Mouse (Mus musculus): ENCODE data around the gene Esrrb. TPM values are rescaled to one million over a fixed set of nuclear protein-coding genes. Genes with fewer than 3 reads are reported as not detected.

Gene Esrrb
- not detected in 2 replicates for polyA plus RNA-seq (2012; ENCODE audit: insufficient read depth, insufficient read length, missing spikeins)

DNA sequence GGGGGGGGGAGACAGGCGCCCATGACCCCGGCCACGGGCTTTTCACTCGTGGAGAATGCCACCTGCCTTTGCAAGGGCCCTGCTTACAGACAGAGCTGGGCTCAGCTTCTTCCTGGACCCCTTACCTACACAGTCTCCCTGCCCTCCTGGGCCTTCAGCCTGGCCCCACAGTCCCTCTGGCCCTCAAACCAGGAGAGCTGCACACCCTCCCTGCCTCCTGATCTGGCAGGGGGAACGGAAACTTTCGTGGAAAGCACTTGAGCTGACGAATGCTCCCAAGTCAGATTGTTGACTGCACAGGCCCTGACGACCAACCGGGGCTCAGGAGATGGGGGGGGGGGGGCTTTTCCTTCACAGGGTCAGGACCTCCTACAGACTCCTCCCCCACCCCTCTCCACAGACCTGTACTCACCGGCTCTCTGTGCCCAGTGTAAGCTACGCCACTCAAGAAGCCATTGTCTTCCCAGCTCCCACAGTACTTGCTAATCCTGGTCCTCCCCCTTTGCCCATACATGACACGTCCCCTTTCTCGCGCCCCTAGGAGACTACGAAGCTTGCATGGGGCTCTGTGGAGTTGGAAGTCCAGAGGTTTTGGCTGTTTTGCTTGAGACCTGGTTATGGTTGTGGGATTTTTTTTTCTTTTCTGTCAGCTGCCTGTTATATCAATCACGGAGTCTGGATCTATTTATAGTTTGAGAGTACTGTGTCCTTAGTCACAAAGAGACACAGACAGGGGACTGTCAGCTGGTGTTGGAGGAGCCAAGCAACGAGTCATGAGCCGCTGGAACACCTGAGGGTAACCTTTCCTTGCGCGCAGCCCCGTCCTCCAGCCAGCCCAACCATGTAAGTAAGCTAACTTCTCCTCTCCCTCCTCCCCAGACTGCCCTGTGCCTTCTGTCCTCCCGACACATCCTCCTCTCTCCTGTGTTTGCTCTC lies at the start of gene Esrrb:
TSS of gene Esrrb (plus strand) at position 422 of the 936 bp plus-strand sequence.
- TF ChIP-seq CTCF (IDR thresholded peaks at IDR 0.05; ENCODE audit: low read depth, low read length) (no peak), POLR2A (IDR thresholded peaks at IDR 0.05; ENCODE audit: borderline replicate concordance, low read depth, low read length) (no peak)
- Histone ChIP-seq H3K4me3 (ENCODE audit: insufficient read depth, low read length) (no peak within 1 kb of the TSS), H3K27ac (ENCODE audit: insufficient read depth, low read depth, low read length) (no peak within 1 kb of the TSS), H3K4me1 (ENCODE audit: control insufficient read depth, insufficient read depth, low read length) (no peaks in the 10 kb centered on the region)

DNA sequence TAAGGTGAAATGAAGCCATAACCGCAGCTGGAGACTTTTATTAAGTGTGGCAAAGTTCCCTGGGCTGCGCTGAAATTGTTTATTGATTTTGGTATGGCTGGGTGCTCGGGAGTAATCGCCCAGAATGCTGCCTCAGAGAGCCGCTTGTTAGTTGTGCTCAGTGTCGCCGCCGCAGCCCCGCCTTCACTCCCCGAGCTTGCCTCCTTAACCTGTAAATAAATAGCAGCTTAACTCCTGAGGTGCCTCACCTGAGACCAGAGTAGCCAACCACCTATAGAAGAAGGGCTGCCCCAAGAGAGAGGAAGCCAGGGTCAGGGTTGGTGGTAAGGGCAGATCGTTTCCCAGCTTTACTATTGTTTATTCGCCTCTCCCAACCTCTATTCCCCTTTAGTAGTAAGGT lies 40.3 kb upstream of the Esrrb start:
- Histone ChIP-seq H3K4me1 (ENCODE audit: control insufficient read depth, insufficient read depth, low read length) (no peaks in the 10 kb centered on the region), H3K27ac (ENCODE audit: insufficient read depth, low read depth, low read length) (no peak overlapping the region), H3K4me3 (ENCODE audit: insufficient read depth, low read length) (no peak overlapping the region)
- no peak for TF ChIP-seq CTCF (IDR thresholded peaks at IDR 0.05; ENCODE audit: low read depth, low read length)
- no peak for TF ChIP-seq POLR2A (IDR thresholded peaks at IDR 0.05; ENCODE audit: borderline replicate concordance, low read depth, low read length)

DNA sequence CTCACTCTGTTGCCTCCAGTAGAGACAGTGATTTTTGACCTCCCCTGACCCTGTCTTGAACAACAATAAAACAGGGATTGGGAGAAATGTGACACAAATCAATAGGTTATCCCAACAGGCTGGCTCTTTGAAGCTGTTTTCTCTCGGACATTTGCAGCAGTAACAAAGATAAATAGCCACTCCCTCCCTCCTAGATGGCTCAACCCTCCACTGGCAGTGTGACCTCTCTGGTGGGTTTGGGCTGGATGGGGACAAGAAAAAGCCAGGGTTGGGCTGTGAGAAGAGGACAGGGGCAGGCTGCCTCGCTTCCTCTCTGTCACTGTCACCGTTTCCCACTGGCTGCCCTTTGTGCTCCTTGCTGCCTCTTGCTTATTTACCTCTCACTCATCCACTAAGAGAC lies 36.6 kb upstream of the Esrrb start:
- Histone ChIP-seq H3K4me1 (ENCODE audit: control insufficient read depth, insufficient read depth, low read length) (no peaks in the 10 kb centered on the region), H3K4me3 (ENCODE audit: insufficient read depth, low read length) (no peak overlapping the region), H3K27ac (ENCODE audit: insufficient read depth, low read depth, low read length) (no peak overlapping the region)
- TF ChIP-seq POLR2A (IDR thresholded peaks at IDR 0.05; ENCODE audit: borderline replicate concordance, low read depth, low read length) (no peak), CTCF (IDR thresholded peaks at IDR 0.05; ENCODE audit: low read depth, low read length) (no peak)

DNA sequence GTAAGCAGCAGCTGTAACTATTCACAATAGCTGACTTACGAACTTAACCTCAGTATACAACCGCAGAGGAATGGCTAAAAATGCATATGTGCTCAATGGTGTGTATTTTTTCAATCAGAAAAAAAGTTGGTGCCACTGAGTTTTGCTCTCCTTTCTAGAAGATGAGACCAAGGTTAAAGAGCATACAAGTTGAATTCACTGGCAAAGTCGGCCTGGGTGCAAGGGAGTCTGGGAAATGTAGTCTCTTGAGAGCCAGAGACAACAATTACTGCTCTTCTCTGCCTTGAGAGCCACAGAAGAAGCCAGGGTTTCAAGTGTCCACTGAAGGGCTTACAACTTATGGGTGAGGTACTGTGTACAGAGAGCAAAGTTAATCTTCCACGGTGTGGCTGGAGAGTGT lies 31.1 kb upstream of the Esrrb start:
- H3K27ac ChIP-seq (ENCODE audit: insufficient read depth, low read depth, low read length): no peak overlapping the region
- no peak overlapping the region for H3K4me3 ChIP-seq (ENCODE audit: insufficient read depth, low read length)
- H3K4me1 ChIP-seq (ENCODE audit: control insufficient read depth, insufficient read depth, low read length): no peaks in the 10 kb centered on the region
- no peak for TF ChIP-seq CTCF (IDR thresholded peaks at IDR 0.05; ENCODE audit: low read depth, low read length)
- no peak for TF ChIP-seq POLR2A (IDR thresholded peaks at IDR 0.05; ENCODE audit: borderline replicate concordance, low read depth, low read length)

DNA sequence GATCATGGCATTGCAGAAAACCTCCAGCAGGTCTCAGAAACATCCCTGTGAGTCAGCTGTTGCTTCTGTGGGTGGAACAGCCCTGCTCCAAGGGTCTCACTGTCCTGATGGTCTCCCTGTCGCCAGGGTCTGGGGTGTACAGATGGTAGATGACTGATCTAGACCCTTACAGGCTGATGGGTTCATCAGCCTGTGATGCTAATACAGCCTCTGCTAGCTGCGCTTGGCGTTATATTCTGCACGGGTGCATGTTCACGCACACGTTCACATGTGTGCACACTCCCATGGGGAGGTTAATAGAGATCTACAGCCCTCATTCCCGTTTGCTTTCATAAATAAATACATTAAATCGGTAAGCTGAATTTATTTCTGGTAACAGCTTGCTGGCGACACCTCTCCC lies 30.2 kb upstream of the Esrrb start:
- Histone ChIP-seq H3K27ac (ENCODE audit: insufficient read depth, low read depth, low read length) (no peak overlapping the region), H3K4me1 (ENCODE audit: control insufficient read depth, insufficient read depth, low read length) (no peaks in the 10 kb centered on the region), H3K4me3 (ENCODE audit: insufficient read depth, low read length) (no peak overlapping the region)
- no peak for TF ChIP-seq CTCF (IDR thresholded peaks at IDR 0.05; ENCODE audit: low read depth, low read length)
- TF ChIP-seq POLR2A (IDR thresholded peaks at IDR 0.05; ENCODE audit: borderline replicate concordance, low read depth, low read length): no peak

DNA sequence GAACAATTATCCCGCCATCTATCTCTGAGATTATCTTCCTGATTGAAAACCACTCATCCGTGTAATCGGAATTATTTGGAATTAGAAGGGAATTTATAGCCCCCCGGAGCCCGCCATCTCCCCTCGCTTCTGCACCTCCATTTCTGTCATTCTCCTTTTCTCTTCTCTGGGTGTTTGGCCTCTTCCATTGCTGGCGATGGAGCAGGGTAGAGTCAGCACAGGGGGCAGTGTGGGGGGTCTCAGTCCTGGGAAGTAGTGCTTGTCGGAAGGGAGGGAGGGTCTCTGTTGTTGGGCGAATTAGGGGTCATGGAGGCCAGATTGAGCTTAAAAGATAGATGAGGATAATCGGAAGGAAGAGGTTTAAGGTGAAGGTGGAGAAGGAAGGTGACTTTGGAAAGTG lies 29.7 kb upstream of the Esrrb start:
- H3K27ac ChIP-seq (ENCODE audit: insufficient read depth, low read depth, low read length): no peak overlapping the region
- H3K4me1 ChIP-seq (ENCODE audit: control insufficient read depth, insufficient read depth, low read length): no peaks in the 10 kb centered on the region
- H3K4me3 ChIP-seq (ENCODE audit: insufficient read depth, low read length): no peak overlapping the region
- no peak for TF ChIP-seq POLR2A (IDR thresholded peaks at IDR 0.05; ENCODE audit: borderline replicate concordance, low read depth, low read length)
- no peak for TF ChIP-seq CTCF (IDR thresholded peaks at IDR 0.05; ENCODE audit: low read depth, low read length)

DNA sequence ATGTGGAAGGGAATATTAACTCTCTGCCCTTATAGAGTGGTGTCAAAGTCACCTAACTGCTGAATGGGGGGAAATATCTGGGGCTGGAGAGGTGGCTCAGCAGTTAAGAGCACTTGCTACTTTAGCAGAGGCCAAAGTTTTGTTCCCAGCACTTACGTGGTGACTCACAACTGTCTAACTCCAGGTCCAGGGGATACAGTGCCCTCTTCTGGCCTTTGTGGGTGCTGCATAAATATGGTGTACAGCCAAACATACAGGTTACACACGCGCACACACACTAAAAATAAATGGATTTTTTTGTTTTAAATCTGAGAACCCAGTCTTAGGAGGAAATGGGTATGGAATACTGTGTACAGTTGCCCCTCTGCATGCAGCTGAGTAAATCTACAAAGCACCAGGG lies 24.7 kb upstream of the Esrrb start:
- Histone ChIP-seq H3K4me3 (ENCODE audit: insufficient read depth, low read length) (no peak overlapping the region), H3K27ac (ENCODE audit: insufficient read depth, low read depth, low read length) (no peak overlapping the region), H3K4me1 (ENCODE audit: control insufficient read depth, insufficient read depth, low read length) (no peaks in the 10 kb centered on the region)
- TF ChIP-seq CTCF (IDR thresholded peaks at IDR 0.05; ENCODE audit: low read depth, low read length) (peak; percentile 6; the same call in 1 of the 2 replicates), POLR2A (IDR thresholded peaks at IDR 0.05; ENCODE audit: borderline replicate concordance, low read depth, low read length) (no peak)

DNA sequence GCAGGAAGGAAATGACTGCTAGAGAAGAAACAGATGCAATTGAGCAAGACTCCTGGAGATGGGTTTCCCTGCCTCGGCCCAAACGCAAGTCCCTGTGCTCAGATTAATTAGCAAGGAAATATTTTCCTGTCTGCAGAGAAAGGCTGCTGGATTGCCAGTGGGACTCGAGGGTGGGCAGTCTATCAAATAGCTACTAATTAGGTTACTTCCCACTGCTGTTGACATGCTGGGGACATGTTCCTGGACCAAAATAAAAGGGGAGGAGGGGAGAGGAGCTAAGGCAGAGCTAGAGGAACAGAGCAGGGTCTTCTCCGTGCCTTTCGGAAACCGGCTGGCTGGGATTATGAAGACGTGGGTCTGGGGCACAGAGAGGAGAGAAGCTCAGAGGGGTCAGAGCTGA lies 24.0 kb upstream of the Esrrb start:
- Histone ChIP-seq H3K4me1 (ENCODE audit: control insufficient read depth, insufficient read depth, low read length) (no peaks in the 10 kb centered on the region), H3K27ac (ENCODE audit: insufficient read depth, low read depth, low read length) (no peak overlapping the region), H3K4me3 (ENCODE audit: insufficient read depth, low read length) (no peak overlapping the region)
- TF ChIP-seq CTCF (IDR thresholded peaks at IDR 0.05; ENCODE audit: low read depth, low read length) (no peak), POLR2A (IDR thresholded peaks at IDR 0.05; ENCODE audit: borderline replicate concordance, low read depth, low read length) (no peak)

DNA sequence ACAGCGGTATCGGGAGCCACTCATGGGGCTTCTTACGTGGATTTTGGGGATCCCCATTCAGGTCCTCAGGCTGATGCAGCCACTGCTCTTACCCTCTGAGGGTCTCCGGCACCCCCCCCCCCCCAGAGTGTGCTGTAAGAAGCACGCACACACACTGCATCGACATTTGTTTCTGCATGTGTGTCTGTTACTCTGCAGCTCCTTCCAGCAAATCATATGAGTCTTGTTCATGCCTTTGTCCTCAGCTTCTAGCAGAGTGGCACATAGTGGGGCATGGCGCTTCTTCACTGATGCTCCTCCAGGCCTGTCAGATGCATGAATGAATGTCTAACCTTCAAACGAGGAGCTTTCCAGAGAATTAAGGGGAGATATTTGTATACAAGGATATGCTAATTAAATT lies 11.4 kb upstream of the Esrrb start:
- no peak for TF ChIP-seq CTCF (IDR thresholded peaks at IDR 0.05; ENCODE audit: low read depth, low read length)
- TF ChIP-seq POLR2A (IDR thresholded peaks at IDR 0.05; ENCODE audit: borderline replicate concordance, low read depth, low read length): no peak
- Histone ChIP-seq H3K27ac (ENCODE audit: insufficient read depth, low read depth, low read length) (no peak overlapping the region), H3K4me1 (ENCODE audit: control insufficient read depth, insufficient read depth, low read length) (no peaks in the 10 kb centered on the region), H3K4me3 (ENCODE audit: insufficient read depth, low read length) (no peak overlapping the region)

DNA sequence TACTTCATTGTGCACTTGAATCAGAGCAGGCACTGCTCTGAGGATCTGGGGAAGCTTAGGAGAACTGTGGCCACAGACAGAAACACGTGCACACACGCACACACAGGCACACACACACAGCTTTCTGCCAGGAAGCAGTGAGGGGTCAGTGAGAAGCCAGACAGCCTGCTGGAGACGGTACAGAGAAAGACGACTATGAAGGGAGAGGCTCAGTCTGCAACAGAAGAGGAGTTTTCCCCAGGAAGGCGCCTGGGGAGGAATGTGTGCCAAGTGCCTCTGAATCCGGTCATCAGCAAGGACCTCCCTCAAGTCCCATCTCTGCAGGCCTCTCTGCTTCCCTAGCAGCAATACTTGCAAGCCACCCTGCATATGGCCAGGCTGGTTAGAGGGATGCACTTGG lies 1.5 kb upstream of the Esrrb start:
- Histone ChIP-seq H3K27ac (ENCODE audit: insufficient read depth, low read depth, low read length) (no peak overlapping the region), H3K4me1 (ENCODE audit: control insufficient read depth, insufficient read depth, low read length) (no peaks in the 10 kb centered on the region), H3K4me3 (ENCODE audit: insufficient read depth, low read length) (no peak overlapping the region)
- TF ChIP-seq POLR2A (IDR thresholded peaks at IDR 0.05; ENCODE audit: borderline replicate concordance, low read depth, low read length): no peak
- no peak for TF ChIP-seq CTCF (IDR thresholded peaks at IDR 0.05; ENCODE audit: low read depth, low read length)

All from bone marrow macrophage, adult 2 months (primary cell).